Mouse (Mus musculus) adrenal gland, postnatal 14 days (tissue): ENCODE data around the gene Usp1. TPM values are rescaled to one million over a fixed set of nuclear protein-coding genes. Genes with fewer than 3 reads are reported as not detected.
"Not testable (repeated sequence)": the region's sequence is repeated elsewhere in the genome, so short reads cannot be mapped to it uniquely, and the experiment has no call there.

Experiments
- DNase-seq: peaks from one replicate; pipeline ENCODE4 v3.0.0; 2021; ENCODE audit warnings: mixed read lengths
- total RNA-seq: library from RNA; stranded (reverse); gene quantifications from 2 replicates; pipeline ENCODE4 v1.2.3, GENCODE M21; 2021

Usp1 gene
- total RNA-seq, 1 experiment from 2014 or later, result 43.5 TPM

GRCm38 (mm10) chr4:98979976-98980375, 56.4 kb downstream of the Usp1 start:
- DNase-seq, result not testable (repeated sequence)

- no peak for DNase-seq
Observed at GRCm38 (mm10) chr4:98984701-98985100, 61.1 kb downstream of the Usp1 start.

Other genes with a start within 250 kb of the Usp1 start
- gene L1td1, start 197.1 kb upstream of the Usp1 start, total RNA-seq, result not detected in 2 replicates
- gene Kank4, start 106.3 kb upstream of the Usp1 start, total RNA-seq, result 2.3 and 2.4 TPM in 2 replicates
- not detected in 2 replicates for gene I0C0044D17Rik, start 100.0 kb upstream of the Usp1 start, total RNA-seq
- gene Angptl3, start 107.1 kb downstream of the Usp1 start, total RNA-seq, result 5.0 and 73.0 TPM in 2 replicates
- 39.6 and 43.3 TPM in 2 replicates for gene Dock7, start 197.1 kb downstream of the Usp1 start, total RNA-seq